Mouse (Mus musculus) thymus, postnatal 14 days (tissue): ENCODE data around the gene Rnf151.
A peak's percentile ranks its signal among the peaks of the same experiment; 100 is the strongest.

Experiments
- DNase-seq: peaks from one replicate; pipeline ENCODE4 v3.0.0; 2021

Gene Rnf151

GRCm38 (mm10) chr17:24717943-24718342 lies at the start of gene Rnf151, which contains the start of gene Rps2:
Gene Rnf151, minus strand, starts transcription at chr17:24718063.
Gene Rps2, plus strand, starts transcription at chr17:24718116.
- no peak for DNase-seq

GRCm38 (mm10) chr17:24766266-24766875 lies 48.5 kb upstream of the Rnf151 start:
- no peak for DNase-seq

GRCm38 (mm10) chr17:24765016-24765905 lies 47.4 kb upstream of the Rnf151 start:
- no peak for DNase-seq

- no peak for DNase-seq
Observed at GRCm38 (mm10) chr17:24761121-24761520, 43.3 kb upstream of the Rnf151 start.

- DNase-seq, result no peak
Observed at GRCm38 (mm10) chr17:24757394-24757793, 39.5 kb upstream of the Rnf151 start.

GRCm38 (mm10) chr17:24752415-24753394 lies 34.8 kb upstream of the Rnf151 start, which contains the start of gene Hs3st6:
Gene Hs3st6, plus strand, starts transcription at chr17:24752988.
- DNase-seq, result peak; percentile 29

GRCm38 (mm10) chr17:24751528-24751927 lies 33.7 kb upstream of the Rnf151 start:
- no peak for DNase-seq

GRCm38 (mm10) chr17:24746986-24747385 lies 29.1 kb upstream of the Rnf151 start:
- DNase-seq, result no peak

GRCm38 (mm10) chr17:24745526-24746497 lies 27.9 kb upstream of the Rnf151 start:
- DNase-seq, result peak; percentile 83

GRCm38 (mm10) chr17:24744381-24744780 lies 26.5 kb upstream of the Rnf151 start:
- no peak for DNase-seq

- DNase-seq, result no peak
Observed at GRCm38 (mm10) chr17:24743896-24744295, 26.0 kb upstream of the Rnf151 start.

GRCm38 (mm10) chr17:24742307-24742706 lies 24.4 kb upstream of the Rnf151 start:
- DNase-seq, result no peak

GRCm38 (mm10) chr17:24739926-24740325 lies 22.1 kb upstream of the Rnf151 start:
- no peak for DNase-seq

GRCm38 (mm10) chr17:24738238-24738637 lies 20.4 kb upstream of the Rnf151 start:
- no peak for DNase-seq

- no peak for DNase-seq
Observed at GRCm38 (mm10) chr17:24737135-24737810, 19.4 kb upstream of the Rnf151 start.

- DNase-seq, result peak; percentile 97
Observed at GRCm38 (mm10) chr17:24736330-24737051, 18.6 kb upstream of the Rnf151 start, which contains the start of gene Msrb1. Gene Msrb1, plus strand, starts transcription at chr17:24736642.

- no peak for DNase-seq
Observed at GRCm38 (mm10) chr17:24735446-24735845, 17.6 kb upstream of the Rnf151 start.

- no peak for DNase-seq
Observed at GRCm38 (mm10) chr17:24734513-24734912, 16.6 kb upstream of the Rnf151 start.

GRCm38 (mm10) chr17:24733434-24734050 lies 15.7 kb upstream of the Rnf151 start:
- DNase-seq, result no peak
